Mouse (Mus musculus) cerebellum, adult 9-11 months (tissue): ENCODE measurements around the gene Pxt1.

Experiments used
- DNase-seq: peaks from one replicate; pipeline ENCODE4 v3.0.0; 2022

The Pxt1 gene

GRCm38 (mm10) chr17:28913200-28913599 is 30.4 kb downstream of the Pxt1 start:
- no peak for DNase-seq

DNA sequence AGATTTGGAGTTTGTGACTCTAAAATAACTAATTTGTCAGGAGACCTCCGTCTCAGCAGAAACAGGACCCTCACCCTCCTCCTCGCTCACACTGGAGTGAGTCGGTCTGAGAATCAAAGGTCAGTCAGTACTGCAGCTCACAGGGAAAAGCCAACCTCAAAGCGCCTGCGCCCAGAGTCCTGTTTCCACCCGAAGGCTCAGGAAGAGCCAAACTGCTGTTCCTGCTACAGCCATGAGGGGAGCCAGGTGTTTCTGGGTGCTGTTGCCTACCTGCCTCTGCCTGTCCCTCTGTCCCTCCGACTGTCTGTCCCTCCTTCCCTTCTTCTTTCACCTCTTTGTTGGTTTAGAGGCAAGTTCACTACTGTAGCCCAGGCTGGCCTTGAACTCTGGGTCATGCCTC is 33.5 kb downstream of the Pxt1 start:
- no peak for DNase-seq

- DNase-seq = no peak
Measured at GRCm38 (mm10) chr17:28909252-28909941, 34.2 kb downstream of the Pxt1 start.

DNA sequence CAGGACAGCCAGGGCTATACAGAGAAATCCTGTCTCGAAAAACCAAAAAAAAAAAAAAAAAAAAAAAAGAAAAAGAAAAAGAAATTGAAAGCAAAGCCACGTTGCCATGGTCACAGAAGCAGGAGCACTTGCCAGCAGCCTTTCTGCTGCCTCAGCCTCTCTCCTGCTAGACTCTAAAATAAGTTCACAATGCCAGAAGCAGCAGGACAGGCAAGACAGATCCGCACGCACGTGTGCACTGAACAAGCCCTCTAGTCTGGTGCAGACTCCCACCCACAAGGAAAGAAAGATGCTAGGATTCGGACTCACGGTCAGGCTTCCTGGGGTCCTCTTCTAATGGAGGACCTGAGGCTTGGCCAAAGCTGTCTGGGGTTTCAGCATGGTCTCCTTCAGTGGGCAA is 35.7 kb downstream of the Pxt1 start:
- no peak for DNase-seq

DNA sequence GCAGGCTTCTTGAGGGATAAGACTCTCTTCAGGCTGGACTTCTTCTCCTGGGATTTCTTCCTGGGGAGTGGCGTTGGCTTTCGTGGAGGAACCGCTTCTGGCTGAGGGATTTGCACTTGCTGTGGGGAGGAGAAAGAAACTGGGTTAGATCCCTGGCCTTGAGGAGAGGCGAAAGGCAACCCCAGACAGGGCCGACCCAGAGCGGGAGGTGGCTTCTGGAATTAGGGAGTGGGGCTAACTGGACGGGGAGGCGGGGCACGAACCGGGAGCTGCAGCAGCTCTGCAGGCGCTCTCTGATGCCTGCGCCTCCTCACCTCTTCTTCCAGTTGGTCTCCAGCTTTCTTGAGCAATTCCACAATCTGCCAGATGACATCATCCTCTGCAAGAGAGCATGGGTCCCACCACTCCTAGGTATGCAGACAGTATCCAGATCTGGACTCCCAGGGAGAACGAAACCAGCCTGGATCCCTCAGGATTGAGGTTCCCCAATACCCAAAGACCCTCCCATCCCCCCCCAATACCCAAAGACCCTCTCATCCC is 38.2 kb downstream of the Pxt1 start:
- no peak for DNase-seq

DNA sequence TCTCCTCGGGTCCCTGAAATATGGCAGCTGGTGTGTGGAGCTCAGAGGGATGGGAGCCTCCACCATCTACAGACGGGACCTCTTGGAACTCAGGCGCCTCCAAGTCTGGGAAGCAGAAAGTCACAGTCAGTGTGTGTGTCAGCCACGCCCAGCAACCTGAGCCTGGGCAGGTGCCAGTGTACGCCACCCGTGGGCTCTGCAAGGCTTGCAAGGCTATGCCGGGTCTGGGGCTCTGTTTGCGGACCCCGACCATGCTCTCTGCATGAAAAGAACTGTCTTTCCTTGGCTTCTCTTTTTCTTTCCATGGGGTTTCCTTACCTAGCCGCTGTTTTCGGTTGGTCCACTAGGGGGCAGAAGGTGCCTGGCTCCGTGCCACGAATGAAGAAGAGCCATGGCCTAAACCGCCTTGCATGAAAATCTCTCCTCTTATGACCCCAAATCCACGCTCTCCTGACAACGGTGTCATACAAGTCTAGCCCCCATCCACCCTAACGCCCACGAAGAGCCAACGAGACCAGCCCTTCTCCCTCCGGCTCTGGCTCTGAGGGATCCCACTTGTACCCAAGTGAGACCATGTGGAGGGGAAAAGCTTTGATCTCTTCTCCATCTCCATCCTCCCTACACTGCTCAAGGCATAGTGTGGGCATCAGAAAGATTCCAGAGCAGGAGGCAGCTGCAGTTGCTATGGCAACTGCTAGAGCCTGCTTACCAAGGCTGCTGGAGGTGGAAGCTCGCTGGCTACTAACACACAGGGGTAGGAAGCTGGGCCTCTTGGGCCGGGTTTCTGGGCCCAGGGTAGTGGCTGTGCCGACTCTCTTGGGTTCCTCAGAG is 38.9 kb downstream of the Pxt1 start:
- DNase-seq = peak; percentile 57

DNA sequence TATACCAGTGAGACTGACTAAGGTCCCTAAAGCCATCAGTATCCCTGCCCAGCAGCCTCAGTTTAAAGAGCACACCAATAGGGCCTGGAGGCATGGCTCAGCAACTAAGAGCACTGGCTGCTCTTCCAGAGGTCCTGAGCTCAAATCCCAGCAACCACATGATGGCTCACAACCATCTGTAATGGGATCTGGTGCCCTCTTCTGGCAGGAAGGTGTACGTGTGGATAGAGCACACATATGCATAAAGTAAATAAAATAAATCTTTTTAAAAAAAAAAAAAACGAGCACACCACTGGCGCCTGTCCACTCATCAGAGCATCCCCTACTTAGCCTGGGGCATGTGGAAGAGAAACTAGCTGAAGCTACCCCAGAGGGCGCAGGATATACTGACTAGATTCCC is 42.1 kb downstream of the Pxt1 start:
- no peak for DNase-seq

DNA sequence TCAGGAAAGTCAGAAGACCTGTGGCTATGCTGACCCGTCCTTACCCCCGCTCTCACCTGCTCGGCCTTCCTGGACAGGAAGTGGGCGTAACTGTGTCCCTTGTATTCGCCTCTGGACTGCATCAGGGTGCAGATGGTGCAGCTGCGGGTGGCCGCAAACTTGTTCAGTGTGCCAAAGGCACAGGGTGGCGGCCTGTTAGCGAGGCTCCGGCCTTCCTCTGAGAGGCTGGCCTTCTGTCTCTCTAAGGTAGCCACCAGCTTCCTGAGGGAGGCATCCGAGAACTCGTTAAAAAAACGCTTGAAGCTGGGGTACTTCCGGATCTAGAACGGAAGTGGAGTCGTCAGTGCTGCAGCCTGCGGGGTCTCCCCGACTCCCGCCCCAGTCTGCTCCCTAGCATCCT is 44.2 kb downstream of the Pxt1 start:
- peak; percentile 80 for DNase-seq

- DNase-seq = no peak
Measured at GRCm38 (mm10) chr17:28898249-28898648, 45.4 kb downstream of the Pxt1 start.

DNA sequence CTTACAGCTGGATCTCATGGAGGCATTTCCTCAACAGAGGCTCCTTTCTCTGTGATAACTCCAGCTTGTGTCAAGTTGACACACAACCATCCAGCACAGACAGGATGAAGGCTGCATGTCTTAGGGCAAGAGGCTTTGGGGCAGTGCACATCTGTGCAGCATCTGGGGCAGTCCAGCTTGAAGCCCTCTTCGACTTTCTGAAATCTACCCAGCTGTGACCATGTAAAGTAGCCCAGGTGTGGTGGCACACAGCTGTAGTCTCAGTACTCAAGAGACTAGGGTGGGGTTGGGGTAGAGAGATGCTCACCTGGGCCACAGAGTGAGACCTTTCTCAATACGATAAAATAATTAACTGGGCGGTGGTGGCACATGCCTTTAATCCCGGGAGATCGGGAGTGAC is 45.8 kb downstream of the Pxt1 start:
- DNase-seq = no peak

- no peak for DNase-seq
Measured at GRCm38 (mm10) chr17:28896095-28896780, 47.4 kb downstream of the Pxt1 start.

- DNase-seq = no peak
Measured at GRCm38 (mm10) chr17:28895217-28895875, 48.3 kb downstream of the Pxt1 start.

DNA sequence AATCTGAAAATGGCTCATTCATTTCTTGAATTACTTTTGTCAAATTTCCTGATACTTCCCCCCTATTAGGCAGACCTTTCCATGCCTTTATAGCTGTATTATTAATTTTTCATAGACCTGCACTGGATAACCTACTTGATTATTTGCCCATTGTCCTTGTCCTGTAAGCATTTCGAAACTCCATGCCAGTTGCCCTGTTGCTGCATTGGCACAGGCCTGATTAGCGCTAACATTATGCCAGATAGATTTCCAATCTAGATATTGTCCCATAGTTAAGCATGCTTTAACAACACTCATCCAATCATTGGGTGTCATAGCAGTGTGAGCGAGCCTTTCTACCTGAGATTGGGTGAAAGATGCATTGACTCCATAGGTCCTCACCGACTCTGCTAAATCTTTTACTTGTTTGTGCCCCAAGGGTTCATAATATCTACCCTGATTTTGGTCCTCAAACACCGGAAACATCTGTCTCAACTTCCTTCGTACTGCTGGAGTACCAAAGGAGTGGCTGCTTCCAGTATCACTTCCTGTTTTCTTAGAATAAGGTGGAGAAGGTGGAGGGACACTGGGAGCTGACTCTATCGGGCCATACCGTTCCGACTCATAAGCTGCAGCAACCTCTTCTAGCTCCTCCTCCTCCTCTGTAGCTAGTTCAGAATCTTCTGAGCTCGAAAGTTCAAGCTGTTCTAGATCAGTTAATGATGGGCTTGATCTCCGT is 49.4 kb downstream of the Pxt1 start:
- DNase-seq = no peak

DNA sequence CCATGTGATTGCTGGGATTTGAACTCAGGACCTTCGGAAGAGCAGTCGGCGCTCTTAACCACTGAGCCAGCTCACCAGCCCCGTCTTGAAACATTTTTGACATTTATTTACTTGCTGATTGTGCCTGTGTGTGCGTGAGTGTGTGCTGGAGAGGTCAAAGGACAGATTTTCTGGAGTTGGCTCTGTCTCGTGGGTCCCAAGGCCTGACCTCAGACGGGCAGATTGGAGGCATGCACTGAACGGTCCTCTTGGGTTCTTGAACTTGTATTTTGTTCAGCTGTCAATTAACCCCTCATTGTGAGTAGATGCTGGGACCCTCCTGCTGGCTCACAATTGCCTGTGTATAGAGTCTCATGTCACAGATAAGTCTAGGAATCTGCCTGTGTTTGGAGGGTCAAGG is 57.4 kb downstream of the Pxt1 start:
- no peak for DNase-seq

DNA sequence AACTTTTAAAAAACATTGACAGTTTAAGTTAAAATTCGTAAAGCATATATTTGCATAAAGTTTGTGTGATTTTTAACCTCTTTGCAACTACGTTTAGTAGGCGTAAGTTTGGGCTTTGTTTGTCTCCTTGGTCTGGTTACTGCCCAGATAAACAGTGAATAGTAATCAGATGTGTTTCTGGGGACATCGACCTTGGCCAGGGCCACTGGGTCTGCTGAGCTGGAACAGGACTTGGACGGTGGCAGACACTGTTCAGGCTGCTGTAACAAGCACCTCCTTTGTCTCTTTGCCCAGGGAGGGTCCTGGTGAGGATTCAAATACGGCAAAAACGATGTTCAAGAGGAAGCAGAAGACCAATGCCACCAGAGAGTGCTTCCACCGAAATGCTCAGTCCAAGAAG is 58.4 kb downstream of the Pxt1 start:
- no peak for DNase-seq
